23 mouse cellular contexts compared by ENCODE assay signal in genomic region chr3:136691984-136692383, GRCm38 (mm10). TPM values are rescaled to one million over a fixed set of nuclear protein-coding genes. Genes with fewer than 3 reads are reported as not detected.
DNase-seq lines count a peak whose midpoint lies in the region; TF ChIP-seq lines count a peak whose summit lies in the region.
"Had no signal": no experiment of that assay in that cellular context is flagged by ENCODE, and none has a peak within 500 bp of the region (broad histone marks: within the 10 kb centered on the region; RNA-seq: fewer than 3 reads in every experiment).

No protein-coding gene starts in this region.

- H3K36me3 ChIP-seq in CH12.LX (replicated peaks in 1 of 2; ENCODE audit: control insufficient read depth in 1 of 2, insufficient read depth in 1 of 2, low read length in 1 of 2) = peaks cover 0 to 38% of the 10 kb centered on the region in 2 experiments
- H3K36me3 ChIP-seq: embryonic facial prominence, embryonic 15.5 days; heart, embryonic 15.5 days; hindbrain, embryonic 13.5 days; midbrain, embryonic 15.5 days; neural tube, embryonic 13.5 days had no signal

- no peak for DNase-seq in layer of hippocampus, adult 2 months (ENCODE audit: low spot score in 2 of 2)
- DNase-seq in layer of hippocampus, adult 8-10 months (ENCODE audit: low spot score in 2 of 2) = no peak
- DNase-seq in 416B (ENCODE audit: low read depth) = peak; percentile 62
- DNase-seq in CH12.LX (ENCODE audit: extremely low read depth) = no peak
- peak; percentile 41 for DNase-seq in fibroblast of lung, adult 2 months (ENCODE audit: low read depth)
- no peak for DNase-seq in neural tube, embryonic 10.5 days (ENCODE audit: extremely low spot score, low spot score)
- DNase-seq in cerebellum, postnatal 36 days = no peak
- no peak for DNase-seq in gastrocnemius, postnatal 36 days
- DNase-seq: cerebellum, adult 2 months; cerebellum, postnatal 25 days; heart, postnatal 36 days; kidney, adult 8-10 months; kidney, postnatal 10 days; lung, postnatal 10 days; retina, postnatal 1 day; right cerebral cortex, postnatal 25 days; spleen, adult 18-20 months had no signal

- intact Hi-C loops in gastrocnemius, postnatal 36 days (cut with DNase I) = no loop called here

- in situ Hi-C loops in CH12.LX (cut with MboI; ENCODE audit: low pct_ligation_motif_present, low pct_unique_long_range_greater_than_20kb, low sequenced_read_pairs) = no loop called here

- dilution Hi-C loops in CH12.LX (cut with MboI; ENCODE audit: extremely low pct_ligation_motif_present, extremely low pct_unique_long_range_greater_than_20kb, low sequenced_read_pairs) = no loop called here

- TF ChIP-seq EP300 in CH12.LX (IDR thresholded peaks at IDR 0.05; ENCODE audit: low read length) = no peak

- no peak for TF ChIP-seq POLR2A in CH12.LX (IDR thresholded peaks at IDR 0.05; ENCODE audit: low read depth, low read length)

- no peak for TF ChIP-seq RAD21 in CH12.LX (IDR thresholded peaks at IDR 0.05; ENCODE audit: low read depth, low read length)

- H3K9ac ChIP-seq in CH12.LX (ENCODE audit: insufficient read depth, low read depth) = no peak overlapping the region
- H3K9ac ChIP-seq: embryonic facial prominence, embryonic 15.5 days; heart, embryonic 15.5 days; hindbrain, embryonic 13.5 days; liver, embryonic 14.5 days; midbrain, embryonic 15.5 days; neural tube, embryonic 13.5 days had no signal

- peaks cover 50% of the 10 kb centered on the region for H3K79me2 ChIP-seq in CH12.LX (replicated peaks; ENCODE audit: control insufficient read depth, extremely low read depth, insufficient read depth, poor library complexity, severe bottlenecking)

- H3K4me1 ChIP-seq in CH12.LX (ENCODE audit: control insufficient read depth in 1 of 2, insufficient read depth in 2 of 2) = peaks cover 18 to 77% of the 10 kb centered on the region in 2 experiments

- no peak overlapping the region for H3K4me3 ChIP-seq in layer of hippocampus, adult 2 months
- no peak overlapping the region for H3K4me3 ChIP-seq in CH12.LX (replicated peaks in 1 of 3; ENCODE audit: low read depth in 2 of 3, low read length in 2 of 3, poor library complexity in 1 of 3)
- H3K4me3 ChIP-seq: embryonic facial prominence, embryonic 15.5 days; heart, embryonic 15.5 days; hindbrain, embryonic 13.5 days; midbrain, embryonic 15.5 days; neural tube, embryonic 13.5 days had no signal

- H3K9me3 ChIP-seq in CH12.LX (replicated peaks; ENCODE audit: low read length) = no peaks in the 10 kb centered on the region
- H3K9me3 ChIP-seq: embryonic facial prominence, embryonic 15.5 days; heart, embryonic 15.5 days; hindbrain, embryonic 13.5 days; midbrain, embryonic 15.5 days; neural tube, embryonic 13.5 days had no signal

- H3K4me2 ChIP-seq in CH12.LX (ENCODE audit: insufficient read depth, low read depth, poor library complexity, severe bottlenecking) = no peak overlapping the region
- H3K4me2 ChIP-seq: embryonic facial prominence, embryonic 15.5 days; heart, embryonic 15.5 days; hindbrain, embryonic 13.5 days; midbrain, embryonic 15.5 days; neural tube, embryonic 13.5 days had no signal

- no peaks in the 10 kb centered on the region for H3K27me3 ChIP-seq in CH12.LX (replicated peaks)
- H3K27me3 ChIP-seq: embryonic facial prominence, embryonic 15.5 days; heart, embryonic 15.5 days; hindbrain, embryonic 13.5 days; midbrain, embryonic 15.5 days; neural tube, embryonic 13.5 days had no signal

- H3K27ac ChIP-seq in layer of hippocampus, adult 2 months = peak overlapping the region; percentile 43; the same call in 1 of the 2 replicates
- no peak overlapping the region for H3K27ac ChIP-seq in CH12.LX (ENCODE audit: insufficient read depth, low read depth)
- H3K27ac ChIP-seq: embryonic facial prominence, embryonic 15.5 days; heart, embryonic 15.5 days; hindbrain, embryonic 13.5 days; liver, embryonic 14.5 days; midbrain, embryonic 15.5 days; neural tube, embryonic 13.5 days had no signal

- no peak for TF ChIP-seq CTCF in layer of hippocampus, adult 2 months (conservative IDR thresholded peaks at IDR 0.05)
- no peak for TF ChIP-seq CTCF in CH12.LX (conservative IDR thresholded peaks at IDR 0.05 in 1 of 2, IDR thresholded peaks at IDR 0.05 in 1 of 2; ENCODE audit: low read depth in 2 of 2, low read length in 2 of 2)

TF ChIP-seq in CH12.LX, 34 proteins besides CTCF, POLR2A, EP300 and RAD21:
- TF ChIP-seq ZNF384 (IDR thresholded peaks at IDR 0.05; ENCODE audit: low read depth, low read length) (peak; percentile 63), TCF12 (IDR thresholded peaks at IDR 0.05; ENCODE audit: low read depth, low read length) (no peak), JUN (IDR thresholded peaks at IDR 0.05; ENCODE audit: insufficient read depth, low read depth, low read length) (no peak), MYC (IDR thresholded peaks at IDR 0.05; ENCODE audit: low read depth, low read length) (no peak), NELFE (IDR thresholded peaks at IDR 0.05; ENCODE audit: low read depth, low read length) (no peak)

RNA-seq across cellular contexts. Expression of gene Ppp3ca, which starts 22.1 kb away (rescaled TPM):
- total RNA-seq in layer of hippocampus, adult 2 months (2021) = 1,000 to 10,000 TPM; 1,343 to 1,371 TPM
- 1,000 to 10,000 TPM; 1,034 to 1,177 (median 1,140) TPM for total RNA-seq in layer of hippocampus, adult 8-10 months (2022)
- total RNA-seq in CH12.LX (2012; rRNA removed) (63.4 and 71.7 TPM in 2 replicates), CH12.LX (2014; rRNA removed) (143 and 153 TPM in 2 replicates)
- 130 and 134 TPM in 2 replicates for polyA plus RNA-seq in CH12.LX (2012; ENCODE audit: insufficient read length, low read depth)
- 100 to 1,000 TPM; 130 to 151 TPM for total RNA-seq in gastrocnemius, postnatal 36 days (2021)

Comparison
In these comparisons a context has a peak if more than half of its experiments do, and no peak if none do; other contexts are left out.
1. DNase-seq: peak in 416B (single experiment) and fibroblast of lung, adult 2 months (single experiment); none in layer of hippocampus, adult 2 months (0 of 2), layer of hippocampus, adult 8-10 months (0 of 2), CH12.LX (single experiment), neural tube, embryonic 10.5 days (single experiment), cerebellum, postnatal 36 days (0 of 2) and gastrocnemius, postnatal 36 days (0 of 2).
2. RNA of gene Ppp3ca, which starts 22.1 kb away (total RNA-seq): 1,343 to 1,371 TPM in layer of hippocampus, adult 2 months and 1,034 to 1,177 TPM in layer of hippocampus, adult 8-10 months; 130 to 151 TPM in gastrocnemius, postnatal 36 days and 63.4 to 153 TPM in CH12.LX; every median in the first group is over 4 times any median in the second.